Mouse (Mus musculus): ENCODE data around the gene Psma7. TPM values are rescaled to one million over a fixed set of nuclear protein-coding genes. Genes with fewer than 3 reads are reported as not detected.

Psma7 gene
- polyA plus RNA-seq (2014; fragmentation: Illumina TruSeq; extraction: RNeasy Lipid Tissue Mini Kit (QIAGEN cat#74804); ENCODE audit: low read depth, low replicate concordance): 51.8 TPM

GRCm38 (mm10) chr2:180042256-180042857, at the start of gene Psma7, which contains the start of gene Ss18l1:
Gene Psma7, minus strand, starts transcription at chr2:180042433.
Gene Ss18l1, plus strand, starts transcription at chr2:180042509.

DNA sequence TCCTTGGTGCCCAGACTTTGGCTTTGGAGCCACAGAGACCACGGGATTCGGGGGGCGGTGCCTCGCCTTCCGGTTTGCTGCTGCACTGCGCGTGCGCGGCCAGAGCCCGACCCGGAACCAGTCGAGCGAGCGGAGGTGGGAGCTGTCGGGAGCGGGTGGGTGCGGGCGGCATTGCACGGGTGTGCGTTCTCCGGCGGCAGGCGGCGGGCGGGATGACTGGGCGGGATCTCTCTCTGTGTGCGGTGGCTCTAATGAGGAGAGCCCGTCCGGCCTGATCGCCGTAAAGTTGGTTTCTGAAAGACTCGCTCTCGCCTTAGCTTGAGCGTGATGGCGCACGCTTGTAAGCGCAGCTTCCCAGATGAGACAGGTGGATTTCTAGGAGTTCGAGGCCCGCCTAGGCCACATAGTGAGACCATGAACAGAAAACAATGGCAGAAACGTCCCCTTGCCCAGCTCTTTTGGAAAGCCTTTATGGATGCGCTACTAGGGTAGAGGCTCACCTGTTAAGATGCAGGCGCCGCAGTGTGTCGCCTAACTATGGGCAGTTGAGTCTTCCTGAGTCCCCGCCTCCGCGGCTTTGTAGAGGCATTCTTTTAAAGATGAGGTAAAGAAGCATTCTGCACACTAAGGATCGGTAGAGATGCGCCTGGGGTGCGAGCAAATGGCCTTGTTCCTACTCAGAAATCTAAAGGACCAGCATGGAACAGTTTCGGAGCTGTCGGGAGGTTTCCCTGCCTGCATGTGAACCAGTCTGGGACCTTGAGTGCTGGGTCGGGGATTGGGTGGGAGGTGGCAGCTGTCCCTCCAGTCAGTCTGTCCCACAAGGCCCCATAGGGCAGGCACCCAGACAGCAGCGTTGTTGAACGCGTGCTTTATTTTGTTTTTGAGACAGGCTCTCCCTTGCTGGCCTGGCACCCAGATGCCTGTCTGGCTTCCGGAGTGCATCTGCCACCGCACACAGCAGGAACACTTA, 28.5 kb upstream of the Psma7 start, which contains the start of gene Mtg2:
TSS of gene Mtg2 (plus strand) at position 108 of the 973 bp plus-strand sequence.

DNA sequence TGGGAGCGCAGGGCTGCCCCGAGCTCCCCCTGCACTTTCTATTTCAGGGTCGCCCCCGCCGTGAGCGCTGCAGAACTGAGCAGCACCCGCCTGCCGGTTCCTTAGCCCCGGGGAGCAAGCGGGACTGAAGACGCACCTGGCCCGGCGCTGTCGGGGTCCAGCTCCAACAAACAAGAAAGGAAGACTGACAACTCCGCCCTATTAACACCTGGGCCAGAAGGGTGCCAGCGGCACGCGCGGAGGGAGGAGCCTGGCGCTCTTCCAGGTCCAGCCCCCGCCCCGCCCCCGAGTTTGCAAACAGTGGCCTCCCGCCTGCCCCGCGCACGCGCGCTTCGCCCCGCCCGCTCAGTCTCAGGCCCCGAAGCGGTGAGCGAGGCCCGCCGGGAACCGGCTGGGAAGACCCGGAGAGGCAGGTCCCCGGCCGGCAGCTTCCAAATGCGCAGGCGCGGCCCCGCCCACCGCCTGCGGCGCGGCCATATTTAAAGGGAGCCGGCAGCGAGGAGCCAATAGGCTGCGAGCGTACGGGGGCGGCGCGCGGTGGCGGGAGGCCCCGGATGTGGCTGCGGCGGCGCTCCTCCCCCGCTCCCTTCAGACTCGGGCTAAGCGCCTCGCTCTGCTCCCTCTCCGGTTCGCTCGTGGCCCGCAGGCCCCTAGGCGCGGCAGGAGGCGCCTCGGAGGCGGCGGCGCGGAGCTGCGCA, 17.7 kb downstream of the Psma7 start, which contains the start of gene Lsm14b:
TSS of gene Lsm14b (plus strand) at position 587 of the 698 bp plus-strand sequence.

Other genes with a start within 250 kb of the Psma7 start
- 9.7 TPM for gene Taf4, start 65.8 kb downstream of the Psma7 start, polyA plus RNA-seq (2014; fragmentation: Illumina TruSeq; extraction: RNeasy Lipid Tissue Mini Kit (QIAGEN cat#74804); ENCODE audit: low read depth, low replicate concordance)
- gene Lsm14b, start 17.4 kb downstream of the Psma7 start, polyA plus RNA-seq (2014; fragmentation: Illumina TruSeq; extraction: RNeasy Lipid Tissue Mini Kit (QIAGEN cat#74804); ENCODE audit: low read depth, low replicate concordance): 37.2 TPM
- 9.4 TPM for gene Ss18l1, start 76 bp upstream of the Psma7 start, polyA plus RNA-seq (2014; fragmentation: Illumina TruSeq; extraction: RNeasy Lipid Tissue Mini Kit (QIAGEN cat#74804); ENCODE audit: low read depth, low replicate concordance)
- 2.3 TPM for gene Mtg2, start 28.2 kb upstream of the Psma7 start, polyA plus RNA-seq (2014; fragmentation: Illumina TruSeq; extraction: RNeasy Lipid Tissue Mini Kit (QIAGEN cat#74804); ENCODE audit: low read depth, low replicate concordance)
- gene Hrh3, start 62.1 kb upstream of the Psma7 start, polyA plus RNA-seq (2014; fragmentation: Illumina TruSeq; extraction: RNeasy Lipid Tissue Mini Kit (QIAGEN cat#74804); ENCODE audit: low read depth, low replicate concordance): not detected
- gene Osbpl2, start 76.9 kb upstream of the Psma7 start, polyA plus RNA-seq (2014; fragmentation: Illumina TruSeq; extraction: RNeasy Lipid Tissue Mini Kit (QIAGEN cat#74804); ENCODE audit: low read depth, low replicate concordance): 58.9 TPM
- gene Adrm1, start 129.1 kb upstream of the Psma7 start, polyA plus RNA-seq (2014; fragmentation: Illumina TruSeq; extraction: RNeasy Lipid Tissue Mini Kit (QIAGEN cat#74804); ENCODE audit: low read depth, low replicate concordance): 17.1 TPM
- 2.7 TPM for gene Lama5, start 183.4 kb upstream of the Psma7 start, polyA plus RNA-seq (2014; fragmentation: Illumina TruSeq; extraction: RNeasy Lipid Tissue Mini Kit (QIAGEN cat#74804); ENCODE audit: low read depth, low replicate concordance)
- gene Rps21, start 214.9 kb upstream of the Psma7 start, polyA plus RNA-seq (2014; fragmentation: Illumina TruSeq; extraction: RNeasy Lipid Tissue Mini Kit (QIAGEN cat#74804); ENCODE audit: low read depth, low replicate concordance): 125 TPM
- 6.5 TPM for gene Cables2, start 231.1 kb upstream of the Psma7 start, polyA plus RNA-seq (2014; fragmentation: Illumina TruSeq; extraction: RNeasy Lipid Tissue Mini Kit (QIAGEN cat#74804); ENCODE audit: low read depth, low replicate concordance)
- gene Rbbp8nl, start 247.4 kb upstream of the Psma7 start, polyA plus RNA-seq (2014; fragmentation: Illumina TruSeq; extraction: RNeasy Lipid Tissue Mini Kit (QIAGEN cat#74804); ENCODE audit: low read depth, low replicate concordance): not detected